Comparison of ENCODE assay signal across 23 mouse cellular contexts in the genomic region with DNA sequence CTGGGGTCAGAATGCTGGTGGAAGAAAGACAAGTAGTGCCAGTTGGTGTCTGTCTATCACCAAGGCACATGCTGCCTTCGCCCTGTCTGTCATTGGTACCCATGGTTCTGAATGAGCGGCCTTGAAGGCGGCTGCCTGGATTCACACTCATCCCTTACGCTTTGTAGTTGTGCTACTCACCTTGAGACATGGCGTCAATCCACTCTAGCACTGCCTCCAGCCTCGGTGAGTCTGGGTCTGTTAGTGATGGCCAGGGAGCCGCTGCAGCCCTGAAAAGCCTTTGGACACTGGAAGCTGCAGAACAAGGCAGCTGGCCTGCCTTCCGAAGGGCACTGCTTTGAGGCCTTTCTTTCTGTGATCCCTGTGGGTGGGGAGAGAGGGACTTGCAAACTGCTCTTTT. TPM values are rescaled to one million over a fixed set of nuclear protein-coding genes. Genes with fewer than 3 reads are reported as not detected.
DNase-seq lines count a peak whose midpoint lies in the region; ATAC-seq lines count a peak whose summit lies in the region.
"Had no signal": no experiment of that assay in that cellular context is flagged by ENCODE, and none has a peak within 500 bp of the region (broad histone marks: within the 10 kb centered on the region; RNA-seq: fewer than 3 reads in every experiment).

No protein-coding gene starts in this region.

- no peaks in the 10 kb centered on the region for H3K27me3 ChIP-seq in forebrain, embryonic 13.5 days
- H3K27me3 ChIP-seq in forebrain, embryonic 14.5 days (replicated peaks; ENCODE audit: control insufficient read depth, insufficient read depth, low read length), result no peaks in the 10 kb centered on the region
- H3K27me3 ChIP-seq: CH12.LX; embryonic facial prominence, embryonic 12.5 days; forebrain, embryonic 15.5 days; Patski had no signal

- H3K4me1 ChIP-seq in forebrain, embryonic 13.5 days, result no peaks in the 10 kb centered on the region
- no peaks in the 10 kb centered on the region for H3K4me1 ChIP-seq in forebrain, embryonic 14.5 days (ENCODE audit: control insufficient read depth, insufficient read depth, low read length)
- H3K4me1 ChIP-seq: embryonic facial prominence, embryonic 12.5 days; forebrain, embryonic 15.5 days had no signal

- no peak for ATAC-seq in forebrain, embryonic 13.5 days
- no peak for ATAC-seq in forebrain, embryonic 14.5 days
- ATAC-seq: activated CD4-positive, CD25-positive, alpha-beta regulatory T cell, adult 4 months; CD4-positive, CD25-positive, alpha-beta regulatory T cell, adult 4 months; forebrain, embryonic 15.5 days; Patski had no signal

- H3K4me3 ChIP-seq in forebrain, embryonic 13.5 days, result no peak overlapping the region
- no peak overlapping the region for H3K4me3 ChIP-seq in forebrain, embryonic 14.5 days (ENCODE audit: low read depth, low read length)
- H3K4me3 ChIP-seq: embryonic facial prominence, embryonic 10.5 days; embryonic facial prominence, embryonic 12.5 days; forebrain, embryonic 15.5 days had no signal

- no peaks in the 10 kb centered on the region; the same call in 1 of the 2 replicates for H3K9me3 ChIP-seq in forebrain, embryonic 13.5 days (replicated peaks)
- H3K9me3 ChIP-seq in forebrain, embryonic 14.5 days (replicated peaks; ENCODE audit: control insufficient read depth, low read length), result no peaks in the 10 kb centered on the region
- H3K9me3 ChIP-seq: embryonic facial prominence, embryonic 10.5 days; forebrain, embryonic 15.5 days; G1E had no signal

- H3K4me2 ChIP-seq in forebrain, embryonic 13.5 days, result no peak overlapping the region
- H3K4me2 ChIP-seq in forebrain, embryonic 14.5 days (ENCODE audit: low read length), result no peak overlapping the region
- H3K4me2 ChIP-seq: embryonic facial prominence, embryonic 12.5 days; forebrain, embryonic 15.5 days had no signal

- DNase-seq in forebrain, embryonic 14.5 days (ENCODE audit: low spot score), result no peak
- peak; percentile 59 for DNase-seq in heart, adult 11 months
- no peak for DNase-seq in heart, adult 18-20 months
- peak; percentile 32 for DNase-seq in testis, postnatal 10 days (ENCODE audit: low spot score)
- no peak for DNase-seq in testis, postnatal 14 days (ENCODE audit: low spot score)
- DNase-seq: adrenal gland, adult 8-10 months; adrenal gland, postnatal 14 days; adrenal gland, postnatal 36 days; B cell, adult 2 months; cerebellum, adult 11-12 months; cerebellum, adult 2 months; cerebellum, adult 9-10 months; cerebellum, postnatal 10 days; cerebellum, postnatal 25 days had no signal

- no peaks in the 10 kb centered on the region for H3K36me3 ChIP-seq in forebrain, embryonic 13.5 days (ENCODE audit: poor library complexity, severe bottlenecking)
- H3K36me3 ChIP-seq in forebrain, embryonic 14.5 days (ENCODE audit: control insufficient read depth, insufficient read depth, low read length), result no peaks in the 10 kb centered on the region
- H3K36me3 ChIP-seq: embryonic facial prominence, embryonic 10.5 days; embryonic facial prominence, embryonic 12.5 days; forebrain, embryonic 15.5 days; G1E had no signal

- 80% methylated on average over 8 of the region's 8 CpGs for WGBS in forebrain, embryonic 13.5 days
- WGBS in forebrain, embryonic 14.5 days, result 77% methylated on average over 8 of the region's 8 CpGs

- H3K9ac ChIP-seq in forebrain, embryonic 13.5 days, result no peak overlapping the region
- H3K9ac ChIP-seq in forebrain, embryonic 14.5 days (ENCODE audit: low read length), result no peak overlapping the region
- H3K9ac ChIP-seq: embryonic facial prominence, embryonic 12.5 days; forebrain, embryonic 15.5 days had no signal

- H3K27ac ChIP-seq in forebrain, embryonic 13.5 days, result peak overlapping the region; percentile 40; the same call in 1 of the 2 replicates
- H3K27ac ChIP-seq in forebrain, embryonic 14.5 days (ENCODE audit: low read depth, low read length), result no peak overlapping the region
- H3K27ac ChIP-seq: embryonic facial prominence, embryonic 10.5 days; embryonic facial prominence, embryonic 12.5 days; forebrain, embryonic 15.5 days had no signal

RNA-seq across cellular contexts. Expression of a gene that starts 32.8 kb away (rescaled TPM):
- 20.0 and 21.7 TPM in 2 replicates for polyA plus RNA-seq in forebrain, embryonic 13.5 days (2015; fragmentation: Nextera tagmentation; extraction: Ambion mirVana)
- 24.8 and 25.6 TPM in 2 replicates for polyA plus RNA-seq in forebrain, embryonic 14.5 days (2014; fragmentation: Nextera tagmentation; extraction: Ambion mirVana)
- total RNA-seq in heart, adult 18-20 months (2021), result 10 to 100 TPM in 1 of 2 experiments, 1 to 10 TPM in 1; 5.7 to 11.3 TPM
- total RNA-seq: CH12.LX had no signal
- polyA plus RNA-seq: activated CD4-positive, CD25-positive, alpha-beta regulatory T cell, adult 4 months; CD4-positive, CD25-positive, alpha-beta regulatory T cell, adult 4 months; G1E had no signal

RNA-seq across cellular contexts. Expression of a gene that starts 55.4 kb away (rescaled TPM):
- polyA plus RNA-seq in forebrain, embryonic 13.5 days (2015; fragmentation: Nextera tagmentation; extraction: Ambion mirVana), result 20.1 and 24.9 TPM in 2 replicates
- polyA plus RNA-seq in forebrain, embryonic 14.5 days (2014; fragmentation: Nextera tagmentation; extraction: Ambion mirVana), result 6.7 and 10.6 TPM in 2 replicates
- 10 to 100 TPM; 48.1 to 51.2 TPM for total RNA-seq in heart, adult 18-20 months (2021)

Comparison
In these comparisons a context has a peak if more than half of its experiments do, and no peak if none do; other contexts are left out.
1. DNase-seq: peak in heart, adult 11 months (single experiment) and testis, postnatal 10 days (single experiment); none in forebrain, embryonic 14.5 days (single experiment), heart, adult 18-20 months (0 of 2) and testis, postnatal 14 days (single experiment).